Mouse (Mus musculus): ENCODE results near the gene Gm10961. TPM values are rescaled to one million over a fixed set of nuclear protein-coding genes. Genes with fewer than 3 reads are reported as not detected.

Gm10961 gene
- polyA plus RNA-seq, 1 experiment from 2014 or later = not detected

DNA sequence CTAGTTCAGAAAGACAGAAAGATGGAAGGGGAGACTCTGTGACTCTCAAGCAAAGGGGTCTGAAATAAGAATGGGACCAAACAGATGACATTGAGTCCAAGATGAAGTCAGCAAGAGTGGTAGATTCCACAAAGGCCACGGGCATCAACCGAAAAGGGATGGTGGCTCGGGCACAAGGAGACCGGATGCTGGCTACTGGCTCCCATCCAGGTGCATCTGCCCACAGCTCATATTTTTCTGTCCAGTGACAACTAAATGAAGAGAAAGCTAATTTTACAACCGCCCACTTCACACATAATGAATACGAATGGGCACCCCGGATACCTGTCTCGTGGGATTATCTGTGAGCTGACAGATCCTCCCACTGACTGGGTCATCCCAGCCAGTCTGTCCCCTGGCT lies 23.9 kb upstream of the Gm10961 start:
- no peak overlapping the region for H3K4me2 ChIP-seq (ENCODE audit: low read length)
- H3K4me3 ChIP-seq (ENCODE audit: low read depth, low read length) = no peak overlapping the region
- DNase-seq (ENCODE audit: low spot score) (no peak), ATAC-seq (replicated peaks; ENCODE audit: low FRiP score, low TSS enrichment, low read depth) (no peak)
- no peaks in the 10 kb centered on the region for H3K9me3 ChIP-seq (ENCODE audit: control insufficient read depth, low read length)
- peaks cover 12% of the 10 kb centered on the region for H3K36me3 ChIP-seq (ENCODE audit: control insufficient read depth, insufficient read depth, low read length)
- H3K27me3 ChIP-seq (replicated peaks; ENCODE audit: control insufficient read depth, insufficient read depth, low read length) = 0 out of 2 replicates have a peak, but pooled peaks cover 4% of the 10 kb centered on the region
- H3K4me1 ChIP-seq (replicated peaks; ENCODE audit: control insufficient read depth, insufficient read depth, low read length) = no peaks in the 10 kb centered on the region
- no peak overlapping the region for H3K9ac ChIP-seq (ENCODE audit: low read length)
- 79% methylated on average over 8 of the region's 8 CpGs for WGBS
- no peak overlapping the region for H3K27ac ChIP-seq (ENCODE audit: low read depth)

DNA sequence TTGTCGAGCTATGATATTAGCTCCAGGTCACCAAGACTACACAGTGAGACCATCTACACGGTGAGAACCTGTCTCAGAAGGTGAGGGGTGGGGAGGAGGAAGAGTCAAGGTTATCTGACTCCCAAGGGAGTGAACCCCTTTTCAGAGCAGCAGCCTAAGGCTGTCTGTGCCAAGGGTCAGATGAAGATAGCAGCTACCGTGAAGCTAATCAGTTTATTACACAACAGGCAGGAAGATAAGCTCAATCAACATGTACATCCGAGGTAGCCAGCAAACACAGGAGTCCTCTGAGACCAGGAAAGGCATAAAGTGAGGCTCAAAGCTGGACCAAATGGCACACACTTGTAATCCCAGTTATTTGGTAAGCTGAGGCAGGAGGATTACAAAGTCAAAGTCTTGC lies 22.3 kb upstream of the Gm10961 start:
- Histone ChIP-seq H3K4me2 (ENCODE audit: low read length) (no peak overlapping the region), H3K9me3 (ENCODE audit: control insufficient read depth, low read length) (no peaks in the 10 kb centered on the region), H3K27me3 (replicated peaks; ENCODE audit: control insufficient read depth, insufficient read depth, low read length) (0 out of 2 replicates have a peak, but pooled peaks cover 4% of the 10 kb centered on the region), H3K27ac (ENCODE audit: low read depth) (no peak overlapping the region), H3K9ac (ENCODE audit: low read length) (no peak overlapping the region), H3K4me1 (replicated peaks; ENCODE audit: control insufficient read depth, insufficient read depth, low read length) (no peaks in the 10 kb centered on the region), H3K4me3 (ENCODE audit: low read depth, low read length) (no peak overlapping the region), H3K36me3 (ENCODE audit: control insufficient read depth, insufficient read depth, low read length) (peaks cover 28% of the 10 kb centered on the region)
- ATAC-seq (replicated peaks; ENCODE audit: low FRiP score, low TSS enrichment, low read depth) = no peak
- DNase-seq (ENCODE audit: low spot score) = no peak
- 51% methylated on average over 4 of the region's 4 CpGs for WGBS

DNA sequence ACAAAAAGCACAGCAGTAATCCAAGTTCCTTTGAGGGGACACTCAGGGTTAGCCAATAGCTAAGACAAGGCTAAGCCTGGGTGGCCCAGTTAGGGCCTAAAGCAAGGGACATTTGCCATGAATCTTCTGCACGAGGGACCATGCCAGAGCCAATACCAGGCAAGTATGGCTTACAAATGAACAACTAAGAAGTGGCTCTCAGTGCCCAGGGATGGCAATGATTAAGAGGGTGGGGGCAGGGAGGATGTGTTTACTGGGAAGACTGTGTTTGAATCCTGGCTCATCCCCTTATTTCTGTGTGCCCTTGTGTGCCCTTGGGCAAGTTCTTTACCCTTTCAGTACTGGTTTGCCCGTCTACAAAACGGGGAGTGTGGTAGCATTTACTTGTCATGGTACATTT lies 21.7 kb upstream of the Gm10961 start:
- H3K27ac ChIP-seq (ENCODE audit: low read depth) = no peak overlapping the region
- no peaks in the 10 kb centered on the region for H3K9me3 ChIP-seq (ENCODE audit: control insufficient read depth, low read length)
- no peak overlapping the region for H3K4me2 ChIP-seq (ENCODE audit: low read length)
- DNase-seq (ENCODE audit: low spot score) (no peak), ATAC-seq (replicated peaks; ENCODE audit: low FRiP score, low TSS enrichment, low read depth) (no peak)
- no peaks in the 10 kb centered on the region for H3K27me3 ChIP-seq (replicated peaks; ENCODE audit: control insufficient read depth, insufficient read depth, low read length)
- no peak overlapping the region for H3K9ac ChIP-seq (ENCODE audit: low read length)
- H3K4me3 ChIP-seq (ENCODE audit: low read depth, low read length) = no peak overlapping the region
- H3K36me3 ChIP-seq (ENCODE audit: control insufficient read depth, insufficient read depth, low read length) = peaks cover 34% of the 10 kb centered on the region
- 67% methylated on average over 3 of the region's 3 CpGs for WGBS
- no peaks in the 10 kb centered on the region for H3K4me1 ChIP-seq (replicated peaks; ENCODE audit: control insufficient read depth, insufficient read depth, low read length)

DNA sequence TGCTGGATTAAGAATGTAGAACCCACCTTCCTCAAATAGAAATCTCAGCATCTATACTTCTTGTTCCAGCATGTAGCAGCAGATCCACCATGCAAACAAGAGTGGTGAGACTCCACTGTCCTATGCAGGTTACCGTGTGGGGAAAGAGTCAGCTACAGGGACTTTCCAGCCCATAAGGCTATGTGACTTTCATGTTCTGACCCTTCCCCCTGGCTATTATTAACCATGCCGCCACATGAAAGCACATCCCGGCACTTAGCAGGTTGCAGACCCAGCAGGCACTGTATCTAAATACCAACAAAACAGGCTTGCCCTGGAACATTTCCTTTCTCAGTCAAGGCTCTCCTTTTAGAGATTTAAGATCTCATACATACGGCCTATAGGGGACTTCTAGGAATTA lies 19.7 kb upstream of the Gm10961 start:
- no peak for DNase-seq (ENCODE audit: low spot score)
- H3K9me3 ChIP-seq (ENCODE audit: control insufficient read depth, low read length) = no peaks in the 10 kb centered on the region
- no peak overlapping the region for H3K9ac ChIP-seq (ENCODE audit: low read length)
- H3K4me3 ChIP-seq (ENCODE audit: low read depth, low read length) = no peak overlapping the region
- peaks cover 54% of the 10 kb centered on the region for H3K36me3 ChIP-seq (ENCODE audit: control insufficient read depth, insufficient read depth, low read length)
- WGBS = 71% methylated on average over 4 of the region's 4 CpGs
- no peak overlapping the region for H3K27ac ChIP-seq (ENCODE audit: low read depth)
- no peaks in the 10 kb centered on the region for H3K4me1 ChIP-seq (replicated peaks; ENCODE audit: control insufficient read depth, insufficient read depth, low read length)
- H3K27me3 ChIP-seq (replicated peaks; ENCODE audit: control insufficient read depth, insufficient read depth, low read length) = no peaks in the 10 kb centered on the region
- ATAC-seq (replicated peaks; ENCODE audit: low FRiP score, low TSS enrichment, low read depth) = no peak
- H3K4me2 ChIP-seq (ENCODE audit: low read length) = no peak overlapping the region

DNA sequence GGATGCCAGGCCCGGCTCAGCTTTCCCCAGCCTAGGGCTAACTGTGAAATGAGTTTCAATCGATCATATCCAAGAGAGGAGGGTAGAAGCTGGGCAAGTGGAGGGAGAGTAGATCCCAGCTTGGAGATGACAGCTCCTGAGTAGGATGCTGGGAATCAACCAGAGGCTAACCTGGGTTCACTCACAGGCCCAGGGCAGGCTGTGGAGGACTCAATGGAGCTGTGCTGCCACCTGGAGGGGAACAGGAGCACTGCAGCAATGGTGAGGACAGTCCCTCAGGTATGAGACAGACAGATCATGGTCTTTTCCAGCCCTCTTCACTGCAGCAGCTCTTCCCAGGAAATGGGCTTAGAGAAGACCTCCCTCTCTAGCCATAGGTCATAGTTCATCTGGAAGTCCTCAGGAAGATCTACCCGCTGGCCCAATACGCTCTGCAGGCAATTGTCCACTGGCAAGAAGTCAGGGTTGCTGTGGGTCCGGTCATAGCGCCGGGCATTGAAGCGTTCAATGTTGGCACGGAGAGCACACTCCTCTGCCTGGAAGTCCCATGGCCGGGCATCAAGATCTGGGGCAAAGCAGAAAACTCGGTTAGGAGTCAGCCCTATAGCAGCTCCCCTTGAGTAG lies 18.1 kb upstream of the Gm10961 start:
- H3K27me3 ChIP-seq (replicated peaks; ENCODE audit: control insufficient read depth, insufficient read depth, low read length) = no peaks in the 10 kb centered on the region
- 92% methylated on average over 11 of the region's 11 CpGs for WGBS
- H3K4me3 ChIP-seq (ENCODE audit: low read depth, low read length) = no peak overlapping the region
- ATAC-seq (replicated peaks; ENCODE audit: low FRiP score, low TSS enrichment, low read depth) = 0 out of 2 replicates have a peak, but pooled peaks have one; percentile 59
- no peak overlapping the region for H3K9ac ChIP-seq (ENCODE audit: low read length)
- DNase-seq (ENCODE audit: low spot score) = peak; percentile 84
- no peak overlapping the region for H3K4me2 ChIP-seq (ENCODE audit: low read length)
- no peak overlapping the region for H3K27ac ChIP-seq (ENCODE audit: low read depth)
- H3K4me1 ChIP-seq (replicated peaks; ENCODE audit: control insufficient read depth, insufficient read depth, low read length) = no peaks in the 10 kb centered on the region
- peaks cover 70% of the 10 kb centered on the region for H3K36me3 ChIP-seq (ENCODE audit: control insufficient read depth, insufficient read depth, low read length)
- H3K9me3 ChIP-seq (ENCODE audit: control insufficient read depth, low read length) = no peaks in the 10 kb centered on the region

DNA sequence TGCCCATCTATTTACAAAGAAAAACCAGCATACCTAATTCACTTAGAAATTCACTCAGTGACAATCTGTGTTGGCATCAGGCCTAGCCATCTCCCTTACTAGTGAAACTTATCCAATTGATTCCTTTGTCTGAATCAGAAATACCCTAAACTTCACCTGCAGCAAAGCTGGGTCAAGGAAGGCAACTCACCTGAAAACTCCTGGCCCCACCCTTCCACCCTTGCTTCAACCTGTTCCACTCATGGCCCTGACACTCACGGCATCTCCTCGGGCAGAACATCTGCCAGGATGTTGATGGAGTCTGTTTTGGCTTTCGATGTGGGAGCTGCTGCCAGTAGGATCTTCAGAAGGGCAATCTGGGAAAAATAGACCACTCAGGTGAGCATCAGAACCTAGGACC lies 13.3 kb upstream of the Gm10961 start:
- 95% methylated on average over 3 of the region's 3 CpGs for WGBS
- Histone ChIP-seq H3K4me3 (ENCODE audit: low read depth, low read length) (no peak overlapping the region), H3K36me3 (ENCODE audit: control insufficient read depth, insufficient read depth, low read length) (peaks cover 97% of the 10 kb centered on the region), H3K27me3 (replicated peaks; ENCODE audit: control insufficient read depth, insufficient read depth, low read length) (no peaks in the 10 kb centered on the region), H3K9ac (ENCODE audit: low read length) (no peak overlapping the region), H3K4me1 (replicated peaks; ENCODE audit: control insufficient read depth, insufficient read depth, low read length) (no peaks in the 10 kb centered on the region), H3K9me3 (ENCODE audit: control insufficient read depth, low read length) (no peaks in the 10 kb centered on the region), H3K4me2 (ENCODE audit: low read length) (no peak overlapping the region), H3K27ac (ENCODE audit: low read depth) (no peak overlapping the region)
- DNase-seq (ENCODE audit: low spot score) (no peak), ATAC-seq (replicated peaks; ENCODE audit: low FRiP score, low TSS enrichment, low read depth) (no peak)

DNA sequence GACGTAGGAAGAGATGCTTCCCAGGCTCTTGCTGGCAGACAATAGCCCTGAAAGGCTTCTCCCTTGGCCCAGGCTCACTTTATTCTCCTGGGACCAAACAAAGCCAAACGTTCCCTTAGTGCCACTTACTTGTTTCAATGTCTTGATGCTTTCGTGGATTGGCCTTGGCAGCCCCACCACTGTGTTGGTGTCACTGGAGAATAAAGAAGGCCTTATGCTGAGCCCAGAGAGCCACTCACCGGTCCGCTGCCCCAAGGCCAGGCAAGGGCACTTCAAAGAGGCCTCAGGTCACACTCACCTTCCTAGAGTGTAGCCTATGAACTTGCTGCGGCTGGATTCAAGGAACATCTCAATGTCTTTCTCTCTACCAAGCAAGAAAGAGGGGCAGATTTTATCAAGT lies 11.2 kb upstream of the Gm10961 start:
- no peak overlapping the region for H3K27ac ChIP-seq (ENCODE audit: low read depth)
- H3K36me3 ChIP-seq (ENCODE audit: control insufficient read depth, insufficient read depth, low read length) = peaks cover 97% of the 10 kb centered on the region
- ATAC-seq (replicated peaks; ENCODE audit: low FRiP score, low TSS enrichment, low read depth) = no peak

DNA sequence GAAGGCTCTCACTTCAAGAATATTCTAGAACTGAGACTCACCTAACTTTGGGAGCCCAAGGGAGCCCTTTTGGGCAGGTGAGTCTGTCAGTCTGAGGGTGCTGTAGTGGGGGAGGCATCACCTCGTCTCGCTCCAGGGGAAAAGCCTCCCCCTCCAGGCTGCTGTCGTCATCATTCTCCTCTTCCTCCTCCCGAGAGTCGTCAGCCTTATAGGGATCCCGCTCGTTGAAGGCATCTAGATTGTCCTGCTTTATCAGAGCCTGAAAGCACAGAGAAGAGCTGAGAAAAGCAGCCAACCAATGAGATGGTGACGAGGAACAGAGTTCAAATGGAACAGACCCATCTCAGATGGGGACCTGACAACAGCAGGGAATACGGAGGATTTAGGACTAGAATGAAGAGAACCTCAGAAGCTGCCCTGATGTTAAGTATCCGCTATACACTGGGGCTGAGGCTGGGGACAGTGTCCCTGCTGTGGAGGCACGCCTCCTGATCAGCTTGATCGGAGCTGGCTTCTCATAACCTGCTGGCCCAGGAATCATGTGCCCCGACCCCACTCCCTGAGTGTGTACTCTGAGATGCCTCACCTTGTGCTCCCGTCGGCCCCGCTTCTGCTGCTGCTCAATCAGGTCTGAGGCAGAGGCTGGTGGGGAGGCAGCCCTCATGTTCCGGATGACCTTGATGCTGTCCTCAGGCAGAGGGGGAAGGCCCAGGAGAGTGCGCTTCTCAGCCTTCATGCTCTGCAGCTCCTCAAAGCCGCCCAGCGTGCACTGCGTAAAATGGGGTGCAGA lies 9.6 kb upstream of the Gm10961 start:
- 93% methylated on average over 21 of the region's 21 CpGs for WGBS
- ATAC-seq (replicated peaks; ENCODE audit: low FRiP score, low TSS enrichment, low read depth) = no peak

More for the DNA sequence above, 11.2 kb upstream of the Gm10961 start:
- Histone ChIP-seq H3K9me3 (ENCODE audit: control insufficient read depth, low read length) (no peaks in the 10 kb centered on the region), H3K4me1 (replicated peaks; ENCODE audit: control insufficient read depth, insufficient read depth, low read length) (no peaks in the 10 kb centered on the region), H3K27me3 (replicated peaks; ENCODE audit: control insufficient read depth, insufficient read depth, low read length) (no peaks in the 10 kb centered on the region), H3K4me2 (ENCODE audit: low read length) (no peak overlapping the region), H3K4me3 (ENCODE audit: low read depth, low read length) (no peak overlapping the region), H3K9ac (ENCODE audit: low read length) (no peak overlapping the region)
- DNase-seq (ENCODE audit: low spot score) = no peak
- 89% methylated on average over 6 of the region's 6 CpGs for WGBS

DNA sequence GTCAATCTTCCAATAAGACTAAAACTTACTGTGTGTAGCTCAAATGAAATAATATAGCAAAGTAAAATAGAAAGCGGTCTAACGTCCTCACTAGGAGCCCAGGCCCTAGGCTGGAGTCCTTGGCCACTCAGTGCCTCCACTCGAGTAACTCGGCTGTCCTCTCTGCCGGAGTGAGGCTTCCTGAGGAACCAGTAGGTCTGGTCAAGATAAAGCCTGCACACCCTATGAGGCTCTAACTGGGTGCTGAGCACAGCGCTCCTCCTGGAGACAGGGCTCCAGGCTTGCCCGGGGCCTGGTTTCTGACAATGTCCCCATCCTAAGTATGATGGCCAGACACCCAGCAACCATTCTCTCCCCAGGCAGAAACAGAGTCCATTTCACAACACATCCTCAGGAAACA lies 8.6 kb upstream of the Gm10961 start:
- 96% methylated on average over 7 of the region's 7 CpGs for WGBS
- H3K4me2 ChIP-seq (ENCODE audit: low read length) = no peak overlapping the region
- no peaks in the 10 kb centered on the region for H3K9me3 ChIP-seq (ENCODE audit: control insufficient read depth, low read length)
- DNase-seq (ENCODE audit: low spot score) = no peak
- no peak overlapping the region for H3K4me3 ChIP-seq (ENCODE audit: low read depth, low read length)
- no peak overlapping the region for H3K27ac ChIP-seq (ENCODE audit: low read depth)
- H3K36me3 ChIP-seq (ENCODE audit: control insufficient read depth, insufficient read depth, low read length) = peaks cover 97% of the 10 kb centered on the region
- no peak overlapping the region for H3K9ac ChIP-seq (ENCODE audit: low read length)
- ATAC-seq (replicated peaks; ENCODE audit: low FRiP score, low TSS enrichment, low read depth) = no peak
- H3K4me1 ChIP-seq (replicated peaks; ENCODE audit: control insufficient read depth, insufficient read depth, low read length) = no peaks in the 10 kb centered on the region
- no peaks in the 10 kb centered on the region for H3K27me3 ChIP-seq (replicated peaks; ENCODE audit: control insufficient read depth, insufficient read depth, low read length)

More for the DNA sequence above, 9.6 kb upstream of the Gm10961 start:
- H3K9me3 ChIP-seq (ENCODE audit: control insufficient read depth, low read length) = no peaks in the 10 kb centered on the region
- H3K36me3 ChIP-seq (ENCODE audit: control insufficient read depth, insufficient read depth, low read length) = peaks cover 97% of the 10 kb centered on the region
- H3K4me3 ChIP-seq (ENCODE audit: low read depth, low read length) = no peak overlapping the region
- no peak overlapping the region for H3K9ac ChIP-seq (ENCODE audit: low read length)
- no peak overlapping the region for H3K27ac ChIP-seq (ENCODE audit: low read depth)
- no peaks in the 10 kb centered on the region for H3K27me3 ChIP-seq (replicated peaks; ENCODE audit: control insufficient read depth, insufficient read depth, low read length)
- no peak overlapping the region for H3K4me2 ChIP-seq (ENCODE audit: low read length)
- DNase-seq (ENCODE audit: low spot score) = no peak
- H3K4me1 ChIP-seq (replicated peaks; ENCODE audit: control insufficient read depth, insufficient read depth, low read length) = no peaks in the 10 kb centered on the region

All from intestine, embryonic 14.5 days (tissue).